Mouse (Mus musculus) B cell, adult 2 months (primary cell): ENCODE data around the gene Zmpste24.

ENCODE experiments used
- DNase-seq, 2 experiments: peaks; one replicate each; pipeline ENCODE4 v3.0.0; 2022

Gene Zmpste24

DNA sequence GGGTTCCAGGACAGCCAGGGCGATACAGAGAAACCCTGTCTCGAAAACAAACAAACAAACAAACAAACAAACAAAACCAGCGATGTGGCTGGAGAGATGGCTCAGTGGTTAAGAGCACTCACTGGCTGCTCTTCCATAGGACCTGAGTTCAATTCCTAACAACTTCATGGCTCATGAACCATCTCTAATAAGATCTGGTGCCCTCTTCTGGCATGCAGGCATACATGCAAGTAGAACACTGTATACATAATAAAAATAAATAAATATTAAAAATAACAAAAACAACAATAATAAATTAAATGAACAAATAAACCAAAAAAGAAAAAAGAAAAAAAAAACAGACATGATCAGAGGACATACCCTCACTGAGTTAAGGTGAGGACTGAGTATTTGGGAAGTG, 68.4 kb downstream of the Zmpste24 start:
- no peak for DNase-seq

- peak; percentile 83 for DNase-seq
Measured at GRCm38 (mm10) chr4:121028659-121029392, 69.2 kb downstream of the Zmpste24 start.

GRCm38 (mm10) chr4:121028146-121028545, 69.9 kb downstream of the Zmpste24 start:
- no peak for DNase-seq

GRCm38 (mm10) chr4:121025681-121026080, 72.4 kb downstream of the Zmpste24 start:
- no peak for DNase-seq

DNA sequence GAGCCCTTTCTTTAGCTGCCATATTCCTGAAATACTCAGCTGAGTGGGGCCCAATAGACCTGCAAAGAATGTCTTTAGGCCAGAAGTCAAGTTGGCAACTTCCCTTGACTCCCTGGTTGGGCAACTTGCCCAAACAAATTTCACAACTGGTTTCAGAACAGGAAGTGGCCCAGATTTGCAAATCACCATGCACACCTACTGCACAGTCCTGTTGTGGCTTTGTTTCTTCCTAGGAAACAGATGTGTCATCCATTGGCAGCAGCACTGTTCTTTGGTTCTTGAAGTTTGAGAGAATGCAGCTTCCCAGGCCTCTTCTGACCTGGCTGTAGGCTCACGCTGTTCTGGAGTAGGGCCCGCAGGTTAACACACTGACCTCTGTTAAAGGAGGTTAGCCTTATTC, 74.1 kb downstream of the Zmpste24 start:
- DNase-seq, result peak; percentile 64 to 72

DNA sequence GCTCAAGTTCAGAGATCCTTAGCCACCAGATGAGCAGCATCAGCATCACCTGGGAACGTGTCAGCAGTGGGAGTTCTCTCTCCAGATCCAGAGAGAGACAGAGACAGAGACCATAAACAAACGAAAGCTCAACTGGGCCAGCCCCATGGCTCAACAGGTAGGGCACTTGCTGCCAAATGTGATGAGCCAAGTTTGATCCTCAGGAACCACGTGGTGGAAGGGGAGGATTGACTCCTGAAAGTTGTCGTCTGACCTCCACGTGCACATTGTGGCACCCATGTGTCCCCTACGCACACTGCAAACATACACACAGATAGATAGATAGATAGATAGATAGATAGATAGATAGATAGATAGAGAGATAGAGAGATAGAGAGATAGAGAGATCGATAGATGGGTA, 74.6 kb downstream of the Zmpste24 start:
- no peak for DNase-seq

- DNase-seq, result no peak
Measured at GRCm38 (mm10) chr4:121021911-121022310, 76.1 kb downstream of the Zmpste24 start.

- no peak for DNase-seq
Measured at GRCm38 (mm10) chr4:121020040-121020790, 77.8 kb downstream of the Zmpste24 start.

- DNase-seq, result no peak
Measured at GRCm38 (mm10) chr4:121018250-121018649, 79.8 kb downstream of the Zmpste24 start.

DNA sequence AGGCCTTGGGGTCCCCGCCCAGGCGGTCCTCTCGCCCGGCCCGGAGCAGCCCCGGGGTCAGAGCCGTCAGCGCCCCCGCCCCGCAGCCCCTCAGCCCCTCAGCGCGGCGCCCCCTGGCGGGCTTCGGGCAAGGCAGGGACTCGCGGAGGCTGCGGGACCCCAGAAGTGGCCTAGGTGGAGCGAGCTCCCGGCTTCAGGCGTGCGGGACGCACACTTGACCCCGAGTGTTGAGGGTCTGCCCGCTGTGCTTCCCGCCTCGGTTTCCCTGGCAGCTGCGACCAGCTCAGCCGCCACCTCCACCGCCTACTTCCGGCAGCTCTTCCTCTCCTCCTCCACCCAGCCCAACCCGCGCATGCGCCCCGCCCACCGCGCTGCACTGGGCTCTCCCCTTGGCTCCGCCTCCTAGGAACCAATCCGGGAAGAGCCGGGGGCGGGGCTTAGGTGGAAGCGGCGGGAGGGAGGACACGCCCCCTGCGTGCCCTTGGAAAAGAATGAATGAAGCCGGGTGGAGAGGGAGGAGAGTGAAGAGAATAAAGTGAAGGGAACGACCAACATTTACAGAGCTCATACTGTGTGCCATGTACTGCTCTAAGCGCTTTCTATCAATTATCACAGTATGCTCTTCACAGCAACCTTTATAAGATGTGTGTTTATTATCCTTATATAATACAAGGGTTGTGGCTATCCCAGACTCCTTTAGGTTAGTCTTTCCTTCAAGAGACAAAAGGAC, 80.9 kb downstream of the Zmpste24 start, which contains the start of gene Smap2:
Smap2 (minus strand) TSS at position 320 of the 730 bp plus-strand sequence.
- DNase-seq, result peak; percentile 91 to 94

DNA sequence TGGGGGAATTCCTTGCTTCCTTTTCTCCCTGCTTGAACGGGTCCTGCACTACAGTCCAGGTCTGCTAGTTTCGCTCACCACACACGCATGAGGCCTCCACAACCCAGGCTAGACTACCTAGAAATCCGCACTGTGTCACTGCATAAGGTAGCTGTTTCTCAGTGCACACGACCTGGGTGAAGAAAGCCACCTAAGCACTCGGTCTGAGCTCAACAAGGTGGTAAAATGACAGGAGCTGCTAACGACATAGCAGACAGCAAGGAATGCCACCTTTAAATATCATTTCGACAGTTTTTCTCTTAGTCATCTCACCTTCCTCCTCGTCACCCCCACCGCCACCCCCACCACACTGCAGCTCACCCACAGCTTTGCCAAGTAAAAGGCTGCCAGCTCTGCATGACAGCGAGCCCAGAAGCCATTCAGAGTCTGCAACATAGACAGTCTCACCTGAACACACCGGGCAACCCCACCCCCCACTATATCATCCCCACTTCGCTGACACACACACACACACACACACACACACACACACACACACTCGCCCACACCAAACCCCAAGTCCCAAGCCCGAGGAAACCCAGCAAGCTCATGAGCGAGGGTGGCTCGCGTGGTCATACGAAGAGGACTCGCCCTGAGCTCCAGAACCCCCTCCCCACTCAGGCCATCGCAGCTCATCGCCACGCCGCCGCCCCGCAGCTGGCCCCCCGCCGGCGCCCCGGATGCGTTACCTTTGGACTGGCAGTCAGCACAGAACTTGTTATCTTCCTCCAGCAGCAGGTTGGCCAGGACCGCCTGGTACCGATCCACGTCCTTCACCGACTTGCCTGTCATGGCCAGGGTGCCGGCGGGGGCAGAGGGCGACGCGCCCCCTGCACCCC, 81.8 kb downstream of the Zmpste24 start:
- DNase-seq, result peak; percentile 68 to 70

DNA sequence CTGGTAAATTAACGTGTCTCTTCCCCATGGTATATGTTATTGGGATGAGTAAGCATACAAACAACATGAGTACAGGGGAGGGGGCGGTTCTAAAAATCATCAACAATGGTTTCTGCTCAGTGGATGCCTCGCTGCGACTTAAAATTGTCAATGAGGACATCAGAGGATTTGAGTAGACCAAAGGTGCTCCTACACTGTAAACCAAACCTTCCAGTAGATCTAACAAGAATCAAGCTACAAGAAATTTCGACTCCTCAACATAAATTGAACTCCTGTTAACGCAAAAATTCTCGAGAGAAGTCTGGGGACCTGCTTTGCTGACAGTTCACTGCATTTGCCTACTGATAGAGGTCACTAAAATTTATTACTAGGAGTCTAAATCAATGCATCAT, 82.8 kb downstream of the Zmpste24 start:
- DNase-seq, result no peak

- peak; percentile 63 to 72 for DNase-seq
Measured at GRCm38 (mm10) chr4:121014594-121015267, 83.3 kb downstream of the Zmpste24 start.

- DNase-seq, result peak in 1 of 2 experiments; percentile 40
Measured at GRCm38 (mm10) chr4:121010770-121011549, 87.1 kb downstream of the Zmpste24 start.
